Mouse (Mus musculus): Measurements from ENCODE around the gene Gm43738.

DNA sequence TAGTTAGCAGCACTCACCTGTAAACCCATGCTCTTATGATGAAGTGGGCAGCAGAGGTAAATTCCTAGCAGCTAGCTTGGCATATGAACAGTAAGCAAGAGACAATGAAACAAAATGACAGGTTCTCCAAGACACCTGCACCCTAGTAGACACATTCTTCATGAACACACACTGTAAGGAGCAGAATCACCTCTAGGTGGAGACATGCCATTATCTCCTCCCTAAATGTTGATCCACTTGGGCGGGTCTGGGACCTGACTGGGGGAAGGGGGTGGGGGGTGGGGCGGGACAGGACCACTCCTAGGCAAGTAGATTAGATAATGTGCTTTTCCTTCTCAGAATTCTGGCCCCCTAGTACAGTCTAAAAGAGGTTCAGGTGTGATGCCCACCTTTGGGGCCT, 14.6 kb upstream of the Gm43738 start:
- TF ChIP-seq POLR2A (IDR thresholded peaks at IDR 0.05; ENCODE audit: control insufficient read depth, low read depth, low read length) (no peak), CTCF (IDR thresholded peaks at IDR 0.05; ENCODE audit: control insufficient read depth, insufficient read depth, insufficient replicate concordance, low read depth, low read length) (no peak; the same call in 1 of the 2 replicates)
